In the genomic region with DNA sequence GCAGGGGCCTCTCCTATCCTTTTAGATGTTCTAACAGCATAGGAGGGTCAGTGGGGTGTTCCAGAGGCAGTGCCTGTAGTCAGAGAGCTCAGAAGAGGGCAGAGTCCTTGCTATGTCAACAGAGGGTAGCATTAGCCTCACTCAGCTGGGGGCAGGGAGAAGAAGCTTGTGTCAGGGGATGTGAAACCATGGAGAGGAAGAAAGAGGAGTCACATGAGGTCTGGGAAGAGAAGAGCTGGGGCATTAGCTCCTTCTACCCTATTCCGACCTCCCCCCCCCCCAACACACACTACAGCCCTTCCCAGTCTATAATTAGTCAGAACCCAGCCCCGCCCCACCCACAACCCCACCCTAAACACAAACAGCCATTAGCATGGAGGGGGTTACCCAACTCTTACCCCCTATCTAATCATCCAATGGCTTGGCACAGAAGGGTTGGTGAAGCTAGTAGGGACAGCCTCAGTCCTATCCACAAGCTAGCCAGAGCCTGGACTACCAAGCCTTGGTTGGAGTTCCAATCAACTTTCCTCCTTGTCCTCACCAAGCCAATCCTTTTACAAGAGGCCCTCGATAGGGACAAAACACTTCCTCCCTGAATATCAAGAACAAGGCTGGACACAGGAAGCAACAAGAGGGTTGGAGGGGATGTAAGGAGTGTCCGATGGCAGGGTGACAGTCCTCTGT, we compare ENCODE assay signal across 9 mouse cellular contexts. TPM values are rescaled to one million over a fixed set of nuclear protein-coding genes. Genes with fewer than 3 reads are reported as not detected.
DNase-seq lines count a peak whose midpoint lies in the region; ATAC-seq and TF ChIP-seq lines count a peak whose summit lies in the region.
"Had no signal": no experiment of that assay in that cellular context is flagged by ENCODE, and none has a peak within 500 bp of the region (broad histone marks: within the 10 kb centered on the region; RNA-seq: fewer than 3 reads in every experiment).

No protein-coding gene starts in this region.

- H3K36me3 ChIP-seq in heart, embryonic 15.5 days, result no peaks in the 10 kb centered on the region
- H3K36me3 ChIP-seq in liver, adult 2 months (ENCODE audit: control insufficient read depth, insufficient read depth, low read length), result no peaks in the 10 kb centered on the region
- H3K36me3 ChIP-seq in small intestine, adult 2 months (ENCODE audit: control insufficient read depth, insufficient read depth, low read length), result no peaks in the 10 kb centered on the region

- H3K4me2 ChIP-seq in heart, embryonic 15.5 days, result peak overlapping the region; percentile 94

- H3K27ac ChIP-seq in heart, embryonic 15.5 days, result peak overlapping the region; percentile 92
- H3K27ac ChIP-seq in liver, adult 2 months (replicated peaks; ENCODE audit: insufficient read depth, low read depth, low read length), result peak overlapping the region; percentile 99
- peak overlapping the region; percentile 100 for H3K27ac ChIP-seq in small intestine, adult 2 months (ENCODE audit: insufficient read depth, low read depth, low read length)

- ATAC-seq in heart, embryonic 15.5 days (replicated peaks; ENCODE audit: insufficient number of reproducible peaks, insufficient read depth, low FRiP score, low read depth), result no peak

- DNase-seq in cerebellum, adult 11-12 months, result peak; percentile 63
- DNase-seq in cerebellum, adult 9-10 months, result no peak
- DNase-seq in ES-CJ7 (ENCODE audit: low read depth, low spot score), result peak; percentile 61
- DNase-seq in liver, adult 2 months (ENCODE audit: extremely low read depth, low read depth, low spot score), result peak; percentile 85
- DNase-seq in urinary bladder, postnatal 4 days (ENCODE audit: low spot score in 2 of 2), result no peak
- DNase-seq in thymus, postnatal 25 days, result no peak

- TF ChIP-seq CTCF in liver, adult 2 months (IDR thresholded peaks at IDR 0.05; ENCODE audit: low read depth, low read length), result no peak
- no peak for TF ChIP-seq CTCF in small intestine, adult 2 months (IDR thresholded peaks at IDR 0.05; ENCODE audit: extremely low read depth, insufficient read length, insufficient replicate concordance, low read depth, low read length)

- peaks cover 90% of the 10 kb centered on the region for H3K4me1 ChIP-seq in heart, embryonic 15.5 days (replicated peaks)
- peaks cover 44% of the 10 kb centered on the region for H3K4me1 ChIP-seq in liver, adult 2 months (ENCODE audit: control insufficient read depth, insufficient read depth, low read length)
- peaks cover 50% of the 10 kb centered on the region for H3K4me1 ChIP-seq in small intestine, adult 2 months (ENCODE audit: control insufficient read depth, insufficient read depth, insufficient read length, low read length)

- WGBS in heart, embryonic 15.5 days, result 44% methylated on average over 4 of the region's 4 CpGs
- 24% methylated on average over 4 of the region's 4 CpGs for WGBS in liver, adult 2 months
- 27% methylated on average over 4 of the region's 4 CpGs for WGBS in small intestine, adult 2 months

- peak overlapping the region; percentile 12; the same call in 1 of the 2 replicates for H3K4me3 ChIP-seq in heart, embryonic 15.5 days
- H3K4me3 ChIP-seq in liver, adult 2 months (ENCODE audit: insufficient read depth, low read depth, low read length), result peak overlapping the region; percentile 13; the same call in 1 of the 2 replicates
- peak overlapping the region; percentile 89 for H3K4me3 ChIP-seq in small intestine, adult 2 months (ENCODE audit: low read depth, low read length)
- H3K4me3 ChIP-seq: erythroblast, embryonic 14.5 days had no signal

- no peaks in the 10 kb centered on the region for H3K27me3 ChIP-seq in heart, embryonic 15.5 days
- H3K27me3 ChIP-seq in liver, adult 2 months (ENCODE audit: control insufficient read depth, insufficient read depth, low read length), result no peaks in the 10 kb centered on the region
- no peaks in the 10 kb centered on the region for H3K27me3 ChIP-seq in small intestine, adult 2 months (ENCODE audit: control insufficient read depth, insufficient read depth, low read length)

- no peak overlapping the region for H3K9ac ChIP-seq in heart, embryonic 15.5 days
- peak overlapping the region; percentile 87 for H3K9ac ChIP-seq in liver, adult 2 months (ENCODE audit: low read depth, low read length)

- TF ChIP-seq POLR2A in liver, adult 2 months (IDR thresholded peaks at IDR 0.05; ENCODE audit: extremely low read depth, insufficient read depth, low read length), result no peak
- TF ChIP-seq POLR2A in small intestine, adult 2 months (IDR thresholded peaks at IDR 0.05; ENCODE audit: low read depth, low read length), result no peak

- H3K9me3 ChIP-seq in heart, embryonic 15.5 days (replicated peaks), result no peaks in the 10 kb centered on the region

- H3K79me2 ChIP-seq in liver, adult 2 months (ENCODE audit: control insufficient read depth, insufficient read depth, low read length), result peaks cover 47% of the 10 kb centered on the region

RNA-seq across cellular contexts. Expression of a gene that starts 2.9 kb away (rescaled TPM):
- polyA plus RNA-seq in heart, embryonic 15.5 days (2015; fragmentation: Nextera tagmentation; extraction: Ambion mirVana), result 76.5 and 109 TPM in 2 replicates
- 80.0 and 111 TPM in 2 replicates for total RNA-seq in liver, adult 2 months (2014; rRNA removed)
- polyA plus RNA-seq in liver, adult 2 months (2012; rRNA removed), result 189 and 199 TPM in 2 replicates
- polyA plus RNA-seq in small intestine, adult 2 months (2012; rRNA removed), result 213 and 376 TPM in 2 replicates

RNA-seq across cellular contexts. Expression of a gene that starts 18.6 kb away (rescaled TPM):
- 15.3 and 18.2 TPM in 2 replicates for polyA plus RNA-seq in heart, embryonic 15.5 days (2015; fragmentation: Nextera tagmentation; extraction: Ambion mirVana)
- total RNA-seq in liver, adult 2 months (2014; rRNA removed), result 2.8 and 3.4 TPM in 2 replicates
- 8.4 and 10.0 TPM in 2 replicates for polyA plus RNA-seq in liver, adult 2 months (2012; rRNA removed)
- 7.1 and 10.6 TPM in 2 replicates for polyA plus RNA-seq in small intestine, adult 2 months (2012; rRNA removed)

RNA-seq across cellular contexts. Expression of a gene that starts 28.3 kb away (rescaled TPM):
- polyA plus RNA-seq in heart, embryonic 15.5 days (2015; fragmentation: Nextera tagmentation; extraction: Ambion mirVana), result 3.1 and 4.1 TPM in 2 replicates
- total RNA-seq in liver, adult 2 months (2014; rRNA removed), result 0.74 and 1.1 TPM in 2 replicates
- 1.1 and 1.3 TPM in 2 replicates for polyA plus RNA-seq in liver, adult 2 months (2012; rRNA removed)
- polyA plus RNA-seq in small intestine, adult 2 months (2012; rRNA removed), result 2.3 and 3.2 TPM in 2 replicates
- polyA plus RNA-seq: erythroblast, embryonic 14.5 days had no signal

RNA-seq across cellular contexts. Expression of a gene that starts 33.6 kb away (rescaled TPM):
- polyA plus RNA-seq in heart, embryonic 15.5 days (2015; fragmentation: Nextera tagmentation; extraction: Ambion mirVana), result 18.6 and 22.7 TPM in 2 replicates
- total RNA-seq in liver, adult 2 months (2014; rRNA removed), result 43.9 and 57.5 TPM in 2 replicates
- 115 and 143 TPM in 2 replicates for polyA plus RNA-seq in liver, adult 2 months (2012; rRNA removed)
- polyA plus RNA-seq in small intestine, adult 2 months (2012; rRNA removed), result 73.9 and 252 TPM in 2 replicates

RNA-seq across cellular contexts. Expression of a gene that starts 37.2 kb away (rescaled TPM):
- polyA plus RNA-seq in heart, embryonic 15.5 days (2015; fragmentation: Nextera tagmentation; extraction: Ambion mirVana), result 16.0 and 19.1 TPM in 2 replicates
- 2.4 and 3.3 TPM in 2 replicates for total RNA-seq in liver, adult 2 months (2014; rRNA removed)
- polyA plus RNA-seq in liver, adult 2 months (2012; rRNA removed), result 1.6 and 2.1 TPM in 2 replicates
- 2.0 and 2.4 TPM in 2 replicates for polyA plus RNA-seq in small intestine, adult 2 months (2012; rRNA removed)

Comparison
In these comparisons a context has a peak if more than half of its experiments do, and no peak if none do; other contexts are left out.
1. DNase-seq: peak in cerebellum, adult 11-12 months (single experiment), ES-CJ7 (single experiment) and liver, adult 2 months (single experiment); none in cerebellum, adult 9-10 months (single experiment), urinary bladder, postnatal 4 days (0 of 2) and thymus, postnatal 25 days (single experiment).
2. H3K4me3 ChIP-seq: peak in every context shown above with its lines; median percentile 89 in small intestine, adult 2 months; 13 in liver, adult 2 months; 12 in heart, embryonic 15.5 days.
3. Peak in every context shown above with its lines, with median percentiles within 50 percentile points of each other: H3K27ac ChIP-seq.